Mouse (Mus musculus): ENCODE measurements around the gene Tnfrsf19. TPM values are rescaled to one million over a fixed set of nuclear protein-coding genes. Genes with fewer than 3 reads are reported as not detected.

Gene Tnfrsf19
- polyA plus RNA-seq, 1 experiment, result 14.0 TPM

GRCm38 (mm10) chr14:60964016-60964810, 82.1 kb downstream of the Tnfrsf19 start:
- no peak for DNase-seq (ENCODE audit: low read depth)

GRCm38 (mm10) chr14:60957611-60958157, 88.6 kb downstream of the Tnfrsf19 start:
- DNase-seq (ENCODE audit: low read depth), result no peak

- DNase-seq (ENCODE audit: low read depth), result no peak
These were observed 108.7 kb downstream of the Tnfrsf19 start for GRCm38 (mm10) chr14:60937481-60938039.

- no peak for DNase-seq (ENCODE audit: low read depth)
These were observed 110.6 kb downstream of the Tnfrsf19 start for GRCm38 (mm10) chr14:60935705-60936104.

- DNase-seq (ENCODE audit: low read depth), result no peak
These were observed 120.3 kb downstream of the Tnfrsf19 start for GRCm38 (mm10) chr14:60926011-60926410.

GRCm38 (mm10) chr14:60916661-60917060, 129.6 kb downstream of the Tnfrsf19 start:
- no peak for DNase-seq (ENCODE audit: low read depth)

Other genes starting within 250 kb of the Tnfrsf19 start
- gene Sacs, start 92.0 kb upstream of the Tnfrsf19 start, polyA plus RNA-seq (2012; rRNA removed), result 0.56 and 0.57 TPM in 2 replicates
- gene Sgcg, start 212.0 kb upstream of the Tnfrsf19 start, polyA plus RNA-seq (2012; rRNA removed), result 0.08 and 0.12 TPM in 2 replicates

All from gonadal fat pad, adult 2 months (tissue).